Mouse (Mus musculus) common myeloid progenitor, adult 5-6 weeks (primary cell): Measurements from ENCODE around the gene Magi2. TPM values are rescaled to one million over a fixed set of nuclear protein-coding genes. Genes with fewer than 3 reads are reported as not detected.
"Not testable (repeated sequence)": the region's sequence is repeated elsewhere in the genome, so short reads cannot be mapped to it uniquely, and the experiment has no call there.

Source experiments
- ATAC-seq: replicated peaks from 2 replicates; pipeline ENCODE4 v1.8.0; 2016; ENCODE audit warnings: low read depth, mild to moderate bottlenecking, moderate TSS enrichment, inconsistent platforms; ENCODE audit not compliant: poor library complexity, severe bottlenecking
- total RNA-seq: library from RNA; stranded (forward); fragments of 200-1000, 187-1606 nt; gene quantifications from 2 replicates; pipeline ENCODE4 v1.2.3, GENCODE M21; 2017

The Magi2 gene
- total RNA-seq, 1 experiment from 2014 or later, result 1.2 TPM

- peak; percentile 91 for ATAC-seq
These were observed 1229.3 kb downstream of the Magi2 start for GRCm38 (mm10) chr5:20456106-20456505.

GRCm38 (mm10) chr5:20457742-20458510 is 1231.1 kb downstream of the Magi2 start:
- ATAC-seq, result peak; percentile 78

- ATAC-seq, result no peak
These were observed 1234.9 kb downstream of the Magi2 start for GRCm38 (mm10) chr5:20461709-20462108.

- ATAC-seq, result no peak
These were observed 1235.5 kb downstream of the Magi2 start for GRCm38 (mm10) chr5:20462376-20462775.

- ATAC-seq, result no peak
These were observed 1242.9 kb downstream of the Magi2 start for GRCm38 (mm10) chr5:20469721-20470120.

DNA sequence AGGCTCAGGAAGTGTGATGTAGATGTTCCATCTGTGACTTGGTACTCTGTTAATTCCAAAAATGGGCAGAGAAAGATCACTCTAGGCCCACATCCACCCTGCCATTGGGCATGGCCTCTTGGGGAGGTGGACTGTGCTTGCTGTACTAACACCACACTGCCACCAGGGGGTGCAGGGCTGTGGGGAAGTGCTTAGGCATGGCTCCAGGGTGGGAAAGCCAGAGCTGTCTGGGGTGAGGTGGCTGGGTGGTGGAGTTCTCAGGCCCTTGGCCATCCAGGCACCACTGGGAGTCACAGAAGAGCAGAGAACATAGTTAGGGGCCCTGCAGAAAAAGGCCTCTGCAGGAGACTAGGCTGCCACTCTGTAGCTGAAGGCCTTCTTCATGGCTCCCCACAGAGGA is 1243.6 kb downstream of the Magi2 start:
- ATAC-seq, result peak; percentile 93

DNA sequence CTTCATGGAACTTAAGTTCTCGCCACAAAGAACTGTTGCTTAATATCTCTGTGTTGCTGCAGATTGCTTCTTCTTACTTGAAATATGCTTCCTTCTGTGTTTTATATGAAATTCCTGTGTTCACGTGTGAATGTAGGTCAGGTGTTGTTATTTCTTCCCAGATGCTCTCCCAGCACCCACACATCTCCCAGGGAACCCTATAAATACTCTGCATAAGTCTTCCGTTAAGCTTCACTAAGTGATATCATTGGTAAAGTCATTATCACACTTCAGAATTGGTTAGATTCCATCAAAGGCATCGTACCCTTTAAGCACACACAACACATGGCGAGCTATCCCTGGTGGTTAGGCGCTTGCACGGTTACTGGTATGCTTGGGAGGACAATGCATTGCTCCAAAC is 1257.7 kb downstream of the Magi2 start:
- ATAC-seq, result no peak

DNA sequence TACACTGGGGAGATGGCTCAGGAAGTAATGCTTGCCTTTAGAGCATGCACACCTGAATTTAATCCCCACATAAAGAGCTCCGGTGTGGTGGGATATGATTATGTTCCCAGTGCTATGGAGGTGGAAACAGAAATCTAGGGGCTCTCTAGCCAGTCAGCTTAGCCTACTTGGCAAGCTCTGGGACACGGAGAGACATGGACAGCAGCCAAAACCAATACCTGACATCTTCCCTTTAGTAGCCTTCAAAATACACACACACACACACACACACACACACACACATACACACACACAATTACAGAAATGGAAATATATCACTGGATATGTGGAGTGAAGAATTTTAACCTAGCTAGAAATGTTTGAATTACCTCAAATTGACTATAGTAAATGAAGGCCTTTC is 1265.1 kb downstream of the Magi2 start:
- no peak for ATAC-seq

- no peak for ATAC-seq
These were observed 1265.8 kb downstream of the Magi2 start for GRCm38 (mm10) chr5:20492679-20493078.

GRCm38 (mm10) chr5:20494010-20494409 is 1267.2 kb downstream of the Magi2 start:
- peak; percentile 84 for ATAC-seq

- no peak for ATAC-seq
These were observed 1270.1 kb downstream of the Magi2 start for GRCm38 (mm10) chr5:20496924-20497323.

- ATAC-seq, result no peak
These were observed 1272.3 kb downstream of the Magi2 start for GRCm38 (mm10) chr5:20499031-20499600.

GRCm38 (mm10) chr5:20508609-20509008 is 1281.8 kb downstream of the Magi2 start:
- peak; percentile 54 for ATAC-seq

- ATAC-seq, result no peak
These were observed 1282.8 kb downstream of the Magi2 start for GRCm38 (mm10) chr5:20509606-20510005.

- ATAC-seq, result 0 out of 2 replicates have a peak, but pooled peaks have one; percentile 29
These were observed 1285.7 kb downstream of the Magi2 start for GRCm38 (mm10) chr5:20512377-20513126.

DNA sequence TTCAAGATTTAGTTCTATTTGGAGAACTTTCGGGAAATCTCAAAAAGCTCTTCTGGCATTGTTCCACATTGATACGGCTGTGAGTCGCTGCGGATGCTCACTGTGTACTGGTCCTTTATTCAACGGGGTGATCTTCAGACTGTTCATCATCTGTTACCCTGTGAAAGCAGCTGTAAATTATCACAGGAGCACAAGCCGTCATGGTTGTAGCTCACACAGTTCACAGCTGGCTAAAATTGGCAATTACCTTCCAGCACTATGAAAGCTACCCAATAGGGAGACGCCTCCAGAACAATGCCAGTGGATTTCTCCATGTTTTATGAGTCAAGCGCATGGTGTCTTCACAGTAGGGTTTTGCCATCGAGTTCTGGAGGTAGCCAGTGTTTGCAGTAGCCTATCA is 1294.8 kb downstream of the Magi2 start:
- ATAC-seq, result no peak

- ATAC-seq, result no peak
These were observed 1295.2 kb downstream of the Magi2 start for GRCm38 (mm10) chr5:20522047-20522446.

DNA sequence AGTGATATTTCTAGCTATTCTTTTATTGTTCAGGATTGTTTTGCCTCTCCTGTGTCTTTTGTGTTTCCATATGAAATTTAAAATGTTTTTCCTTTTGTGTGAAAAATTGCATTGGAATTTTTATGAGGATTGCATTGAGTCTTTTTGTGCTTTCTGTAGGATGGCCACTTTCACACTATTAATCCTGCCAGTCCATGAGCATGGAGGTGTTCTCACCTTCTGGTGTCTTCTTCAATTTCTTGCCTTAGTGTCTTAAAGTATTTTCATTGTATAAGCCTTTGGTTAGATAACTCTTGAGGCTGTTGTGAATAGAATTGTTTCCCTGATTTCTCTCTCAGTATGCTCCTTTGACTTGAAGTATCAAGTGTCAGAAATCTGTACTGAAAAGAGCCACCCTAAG is 1296.9 kb downstream of the Magi2 start:
- no peak for ATAC-seq

DNA sequence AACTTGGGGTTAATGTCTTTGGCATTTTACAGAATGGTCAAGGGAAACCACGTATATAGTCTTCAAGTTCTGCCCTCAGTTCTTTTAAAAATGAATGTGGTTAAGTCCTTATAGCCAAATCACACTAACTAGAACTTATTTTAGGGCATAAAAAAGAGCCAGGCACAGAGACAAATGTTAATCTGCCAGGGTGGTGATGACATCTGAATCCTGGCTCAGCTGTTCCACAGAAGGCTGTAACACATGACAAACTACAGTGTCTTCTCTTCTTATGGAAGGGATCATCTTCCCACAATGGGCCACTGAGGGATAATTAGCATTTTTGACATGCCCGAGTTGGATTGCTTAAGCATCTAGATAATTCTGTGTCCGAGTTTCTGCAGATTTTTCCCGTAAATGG is 1299.8 kb downstream of the Magi2 start:
- not testable (repeated sequence) for ATAC-seq

DNA sequence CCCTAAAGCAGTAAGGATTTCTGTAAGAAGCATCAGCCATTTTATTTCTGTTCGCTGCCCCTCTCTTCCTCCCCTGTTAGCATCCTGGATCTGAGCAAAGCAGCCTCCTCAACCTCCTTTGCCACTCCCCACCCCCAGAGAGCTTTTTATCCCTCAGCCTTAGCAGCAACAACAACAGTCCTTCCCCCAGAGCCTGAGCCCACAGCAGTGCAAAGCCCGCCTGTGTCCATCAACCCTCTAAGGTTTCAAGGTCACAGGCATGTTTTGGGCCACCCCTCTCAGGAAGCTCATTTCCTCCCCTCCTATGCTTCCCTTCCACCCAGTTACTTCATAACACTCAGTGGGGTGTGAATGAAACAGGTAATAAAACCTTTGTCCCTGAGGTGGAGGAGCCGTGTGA is 1309.7 kb downstream of the Magi2 start:
- no peak for ATAC-seq

DNA sequence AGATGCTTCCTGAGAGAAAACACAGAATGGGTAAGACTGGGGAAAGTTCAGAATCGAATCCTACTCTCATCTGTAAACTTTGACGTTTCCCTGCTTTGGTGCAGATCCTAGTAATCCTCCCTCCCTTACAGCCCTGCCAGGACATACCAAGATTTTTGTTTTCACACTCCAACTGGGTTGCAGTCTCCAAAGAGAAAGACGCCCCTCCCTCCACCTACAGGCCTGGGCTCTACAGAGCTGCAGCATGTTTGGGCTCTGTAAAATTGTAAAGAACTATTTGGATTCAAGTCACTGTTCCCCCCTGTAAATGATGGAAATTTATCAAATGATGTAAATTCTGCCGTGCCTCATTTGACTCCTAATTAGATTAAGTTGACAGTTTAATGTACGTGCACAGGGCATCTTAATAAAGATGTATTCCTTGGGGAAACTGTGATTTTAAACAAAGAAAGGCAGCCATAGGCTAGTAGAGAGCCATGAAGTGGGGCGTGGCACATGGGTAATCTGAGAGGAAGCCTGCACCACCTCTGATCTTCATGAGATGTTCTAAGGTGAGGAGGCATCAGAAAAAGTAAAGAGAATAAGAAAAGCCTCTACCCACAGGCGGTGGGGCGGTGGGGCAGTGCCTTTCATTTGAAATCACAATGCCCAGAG is 1310.7 kb downstream of the Magi2 start:
- no peak for ATAC-seq
